Mouse (Mus musculus) forebrain, embryonic 14.5 days (tissue): ENCODE measurements at regions not wholly inside any gene's neighbourhood (a gene's known extent, or its start where the extent isn't known, plus 50 kb on each side); places are given as distances from the start of the nearest gene placed in this dataset.

Experiments used
- ATAC-seq: fragments of 200-750 bp; cut with Nextera tagmentation; 2 replicates; pipeline ENCODE4 v1.8.0; 2017; ENCODE audit warnings: mild to moderate bottlenecking, moderate library complexity
- DNase-seq: peaks from one replicate; pipeline ENCODE4 v3.0.0-alpha.2; 2015; ENCODE audit warnings: low spot score
- H3K27ac ChIP-seq: fragments of 300-500 bp; sonication (generic); 2 replicates; pipeline ENCODE4 v1.5.1; 2014; ENCODE audit warnings: low read depth, mild to moderate bottlenecking, control low read depth, low read length, moderate library complexity
- H3K27me3 ChIP-seq: fragments of 300-500 bp; sonication (generic); replicated peaks from 2 replicates; pipeline ENCODE4 v1.6.1; 2014; ENCODE audit warnings: low read length, control low read depth, mixed read lengths; ENCODE audit not compliant: control insufficient read depth, insufficient read depth
- H3K36me3 ChIP-seq: fragments of 300-500 bp; sonication (generic); 2 replicates; pipeline ENCODE4 v1.6.1; 2014; ENCODE audit warnings: low read length, control low read depth; ENCODE audit not compliant: control insufficient read depth, insufficient read depth
- H3K4me1 ChIP-seq: fragments of 300-500 bp; sonication (generic); 2 replicates; pipeline ENCODE4 v1.6.1; 2014; ENCODE audit warnings: antibody characterized with exemption, low read length, control low read depth; ENCODE audit not compliant: control insufficient read depth, insufficient read depth
- H3K4me2 ChIP-seq: fragments of 300-500 bp; sonication (generic); 2 replicates; pipeline ENCODE4 v1.6.1; 2014; ENCODE audit warnings: mild to moderate bottlenecking, control low read depth, low read length
- H3K4me3 ChIP-seq: fragments of 300-500 bp; sonication (generic); 2 replicates; pipeline ENCODE4 v1.5.1; 2014; ENCODE audit warnings: low read depth, low read length, control low read depth
- H3K9ac ChIP-seq: fragments of 300-500 bp; sonication (generic); 2 replicates; pipeline ENCODE4 v1.6.1; 2014; ENCODE audit warnings: mild to moderate bottlenecking, low read length, control low read depth, moderate library complexity
- H3K9me3 ChIP-seq: fragments of 300-500 bp; sonication (generic); replicated peaks from 2 replicates; pipeline ENCODE4 v1.6.1; 2016; ENCODE audit warnings: low read length, control low read depth, mixed read lengths; ENCODE audit not compliant: control insufficient read depth
- WGBS: fragments of 180-500 bp; shearing (Covaris S2); extraction: QIAGEN DNeasy Blood & Tissue Kit; methylation state at CpG from one replicate; pipeline ENCODE4 v1.1.7; 2014; 5-methylcytosine and 5-hydroxymethylcytosine counted together

DNA sequence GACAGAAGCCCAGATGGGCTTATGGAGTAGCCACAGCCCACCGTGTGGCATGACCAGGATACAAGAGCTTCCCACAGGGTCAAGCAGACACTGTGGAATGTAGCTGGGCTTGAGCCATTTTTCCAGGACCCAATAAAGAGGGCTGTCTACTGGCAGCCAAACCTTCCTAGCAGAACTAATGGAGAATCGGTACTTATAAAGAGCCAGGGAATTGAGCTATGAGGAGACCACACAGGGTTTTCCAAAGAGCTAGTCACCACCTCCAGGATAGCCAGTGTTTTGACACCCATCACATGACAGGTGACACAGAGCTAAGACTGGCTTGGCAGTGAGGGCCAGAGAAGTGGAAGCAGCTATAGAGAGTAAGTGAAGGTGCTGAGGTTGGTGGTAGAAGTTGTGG is 149.9 kb downstream of the Map2k4 start:
- ATAC-seq (no peak), DNase-seq (no peak)
- 85% methylated on average over 2 of the region's 2 CpGs for WGBS
- Histone ChIP-seq H3K27ac (no peak overlapping the region), H3K4me3 (no peak overlapping the region), H3K9ac (no peak overlapping the region), H3K27me3 (no peaks in the 10 kb centered on the region), H3K9me3 (no peaks in the 10 kb centered on the region), H3K4me2 (no peak overlapping the region), H3K4me1 (no peaks in the 10 kb centered on the region), H3K36me3 (no peaks in the 10 kb centered on the region)

DNA sequence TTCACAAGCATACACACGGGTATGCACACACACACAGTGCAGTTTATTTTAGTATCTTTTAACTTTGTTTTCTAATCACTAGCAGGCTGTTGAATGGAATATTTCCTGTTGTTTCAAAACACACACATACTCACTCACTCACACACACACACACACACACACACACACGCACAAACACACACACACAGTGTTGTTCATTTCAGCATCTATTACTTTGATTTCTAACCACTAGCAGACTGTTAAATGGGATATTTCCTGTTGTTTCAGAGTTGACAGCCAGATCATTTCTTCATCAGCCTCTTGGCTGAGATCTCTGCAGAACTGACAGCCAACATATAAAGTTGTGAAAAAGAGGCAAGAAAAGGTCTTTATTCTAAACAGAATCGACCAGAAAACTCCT is 150.9 kb downstream of the Map2k4 start:
- Histone ChIP-seq H3K27me3 (no peaks in the 10 kb centered on the region), H3K9me3 (no peaks in the 10 kb centered on the region), H3K4me1 (no peaks in the 10 kb centered on the region), H3K36me3 (no peaks in the 10 kb centered on the region), H3K9ac (no peak overlapping the region), H3K4me2 (no peak overlapping the region), H3K27ac (no peak overlapping the region), H3K4me3 (no peak overlapping the region)
- no peak for ATAC-seq
- DNase-seq, result no peak
- WGBS, result 86% methylated on average over 3 of the region's 3 CpGs

- H3K27me3 ChIP-seq, result no peaks in the 10 kb centered on the region
- no peak overlapping the region for H3K27ac ChIP-seq
- no peak overlapping the region for H3K9ac ChIP-seq
- H3K4me2 ChIP-seq, result no peak overlapping the region
- no peaks in the 10 kb centered on the region for H3K9me3 ChIP-seq
- ATAC-seq (no peak), DNase-seq (no peak)
- no peaks in the 10 kb centered on the region for H3K4me1 ChIP-seq
- no peaks in the 10 kb centered on the region for H3K36me3 ChIP-seq
- no peak overlapping the region for H3K4me3 ChIP-seq
- 91% methylated on average over 4 of the region's 4 CpGs for WGBS
These were observed 152.8 kb downstream of the Map2k4 start for GRCm38 (mm10) chr11:65635307-65635706.

- H3K4me1 ChIP-seq, result no peaks in the 10 kb centered on the region
- H3K36me3 ChIP-seq, result no peaks in the 10 kb centered on the region
- no peak overlapping the region for H3K4me3 ChIP-seq
- no peak overlapping the region for H3K9ac ChIP-seq
- ATAC-seq (no peak), DNase-seq (peak; percentile 52)
- no peak overlapping the region for H3K27ac ChIP-seq
- no peak overlapping the region for H3K4me2 ChIP-seq
- H3K27me3 ChIP-seq, result no peaks in the 10 kb centered on the region
- H3K9me3 ChIP-seq, result no peaks in the 10 kb centered on the region
- 84% methylated on average over 3 of the region's 3 CpGs for WGBS
These were observed 156.9 kb downstream of the Map2k4 start for GRCm38 (mm10) chr11:65631164-65631563.

GRCm38 (mm10) chr11:65630436-65630835 is 157.7 kb downstream of the Map2k4 start:
- 64% methylated on average over 1 of the region's 1 CpGs for WGBS
- H3K9me3 ChIP-seq, result no peaks in the 10 kb centered on the region
- no peak overlapping the region for H3K9ac ChIP-seq
- DNase-seq (no peak), ATAC-seq (no peak)
- no peaks in the 10 kb centered on the region for H3K27me3 ChIP-seq
- H3K4me3 ChIP-seq, result no peak overlapping the region
- no peaks in the 10 kb centered on the region for H3K36me3 ChIP-seq
- H3K4me2 ChIP-seq, result no peak overlapping the region
- no peaks in the 10 kb centered on the region for H3K4me1 ChIP-seq
- no peak overlapping the region for H3K27ac ChIP-seq

DNA sequence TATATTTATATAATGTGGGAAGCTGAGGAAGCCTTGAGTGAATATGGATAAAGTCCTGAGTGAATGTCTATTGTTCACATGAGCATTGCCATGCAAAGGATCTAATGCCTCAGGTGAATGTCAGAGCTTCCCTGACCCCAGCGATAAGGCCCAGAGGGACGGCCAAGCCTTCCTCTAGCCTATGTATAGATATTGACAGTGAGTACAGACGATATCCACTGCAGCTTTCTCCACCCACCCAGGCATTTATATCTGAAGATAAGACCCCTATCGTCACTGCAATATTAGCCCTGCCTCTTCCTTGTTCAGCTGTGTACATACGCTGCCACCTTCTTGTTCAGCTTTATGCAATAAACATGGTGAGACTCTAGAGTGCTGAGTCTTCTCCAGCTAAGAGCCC is 158.8 kb downstream of the Map2k4 start:
- H3K36me3 ChIP-seq, result no peaks in the 10 kb centered on the region
- DNase-seq (no peak), ATAC-seq (no peak)
- H3K27me3 ChIP-seq, result no peaks in the 10 kb centered on the region
- no peak overlapping the region for H3K4me2 ChIP-seq
- H3K9ac ChIP-seq, result no peak overlapping the region
- H3K4me3 ChIP-seq, result no peak overlapping the region
- no peaks in the 10 kb centered on the region for H3K9me3 ChIP-seq
- WGBS, result 93% methylated on average over 5 of the region's 5 CpGs
- no peaks in the 10 kb centered on the region for H3K4me1 ChIP-seq
- H3K27ac ChIP-seq, result no peak overlapping the region

DNA sequence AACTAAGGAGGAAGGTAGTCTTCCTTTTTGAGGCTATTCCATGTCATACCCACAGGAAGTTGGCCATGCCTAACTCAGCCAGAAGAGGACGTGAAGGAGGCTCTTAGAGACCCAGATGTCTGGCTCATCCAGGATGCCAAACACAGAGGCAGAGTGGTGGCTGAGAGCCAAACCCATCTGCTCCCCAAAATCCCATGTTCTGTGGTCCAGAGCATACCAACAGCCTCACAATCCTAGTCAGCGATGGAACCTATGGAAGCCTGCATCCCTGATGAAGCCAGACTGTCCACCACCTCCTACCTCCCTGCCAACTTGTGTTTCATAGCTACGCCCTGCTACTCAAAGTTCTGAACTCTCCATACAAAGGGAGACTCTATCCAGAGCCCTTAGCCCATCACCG is 169.1 kb downstream of the Map2k4 start:
- no peak for DNase-seq
- WGBS, result 86% methylated on average over 4 of the region's 4 CpGs
- Histone ChIP-seq H3K4me2 (no peak overlapping the region), H3K9me3 (no peaks in the 10 kb centered on the region), H3K4me1 (no peaks in the 10 kb centered on the region), H3K9ac (no peak overlapping the region), H3K27me3 (no peaks in the 10 kb centered on the region), H3K27ac (no peak overlapping the region), H3K36me3 (no peaks in the 10 kb centered on the region), H3K4me3 (no peak overlapping the region)
- ATAC-seq, result no peak

GRCm38 (mm10) chr11:65610536-65610935 is 177.6 kb downstream of the Map2k4 start:
- WGBS, result 90% methylated on average over 3 of the region's 3 CpGs
- no peaks in the 10 kb centered on the region for H3K4me1 ChIP-seq
- no peaks in the 10 kb centered on the region for H3K9me3 ChIP-seq
- no peak overlapping the region for H3K4me2 ChIP-seq
- H3K27me3 ChIP-seq, result no peaks in the 10 kb centered on the region
- H3K36me3 ChIP-seq, result no peaks in the 10 kb centered on the region
- H3K27ac ChIP-seq, result no peak overlapping the region
- DNase-seq (no peak), ATAC-seq (no peak)
- no peak overlapping the region for H3K4me3 ChIP-seq
- no peak overlapping the region for H3K9ac ChIP-seq

GRCm38 (mm10) chr11:65609056-65609455 is 179.0 kb downstream of the Map2k4 start:
- Histone ChIP-seq H3K9ac (no peak overlapping the region), H3K36me3 (no peaks in the 10 kb centered on the region), H3K4me2 (no peak overlapping the region), H3K4me1 (no peaks in the 10 kb centered on the region), H3K9me3 (no peaks in the 10 kb centered on the region), H3K4me3 (no peak overlapping the region), H3K27ac (no peak overlapping the region), H3K27me3 (no peaks in the 10 kb centered on the region)
- ATAC-seq (no peak), DNase-seq (no peak)
- 65% methylated on average over 4 of the region's 4 CpGs for WGBS
